ENCODE assay signal across 9 mouse cellular contexts in genomic region chr9:107607653-107608245, GRCm38 (mm10). TPM values are rescaled to one million over a fixed set of nuclear protein-coding genes. Genes with fewer than 3 reads are reported as not detected.
DNase-seq lines count a peak whose midpoint lies in the region; ATAC-seq lines count a peak whose summit lies in the region.
"Had no signal": no experiment of that assay in that cellular context is flagged by ENCODE, and none has a peak within 500 bp of the region (broad histone marks: within the 10 kb centered on the region; RNA-seq: fewer than 3 reads in every experiment).

No protein-coding gene starts in this region.

- 0 out of 2 replicates have a peak overlapping the region, but pooled peaks have one; percentile 31 for H3K27ac ChIP-seq in hindbrain, embryonic 12.5 days
- H3K27ac ChIP-seq in hindbrain, embryonic 11.5 days (ENCODE audit: low read depth, low read length) = no peak overlapping the region
- peak overlapping the region; percentile 80 for H3K27ac ChIP-seq in embryonic facial prominence, embryonic 10.5 days (replicated peaks)
- peak overlapping the region; percentile 48; the same call in 1 of the 2 replicates for H3K27ac ChIP-seq in embryonic facial prominence, embryonic 15.5 days (replicated peaks)
- 0 out of 2 replicates have a peak overlapping the region, but pooled peaks have one; percentile 31 for H3K27ac ChIP-seq in limb, embryonic 11.5 days (replicated peaks; ENCODE audit: low read depth, low read length)
- H3K27ac ChIP-seq: macrophage had no signal

- peaks cover 3% of the 10 kb centered on the region; the same call in 1 of the 2 replicates for H3K27me3 ChIP-seq in hindbrain, embryonic 12.5 days
- no peaks in the 10 kb centered on the region for H3K27me3 ChIP-seq in hindbrain, embryonic 11.5 days (ENCODE audit: control insufficient read depth, insufficient read depth, low read length)
- peaks cover 21% of the 10 kb centered on the region for H3K27me3 ChIP-seq in embryonic facial prominence, embryonic 10.5 days (replicated peaks; ENCODE audit: low read depth, poor library complexity, severe bottlenecking)
- H3K27me3 ChIP-seq in embryonic facial prominence, embryonic 15.5 days = no peaks in the 10 kb centered on the region
- no peaks in the 10 kb centered on the region for H3K27me3 ChIP-seq in limb, embryonic 11.5 days (ENCODE audit: control insufficient read depth, insufficient read depth, low read length)

- 55% methylated on average over 9 of the region's 9 CpGs for WGBS in hindbrain, embryonic 12.5 days
- WGBS in hindbrain, embryonic 11.5 days = 61% methylated on average over 9 of the region's 9 CpGs
- 57% methylated on average over 9 of the region's 9 CpGs for WGBS in embryonic facial prominence, embryonic 10.5 days
- 50% methylated on average over 9 of the region's 9 CpGs for WGBS in embryonic facial prominence, embryonic 15.5 days
- 50% methylated on average over 9 of the region's 9 CpGs for WGBS in limb, embryonic 11.5 days

- no peak for ATAC-seq in hindbrain, embryonic 12.5 days (ENCODE audit: low FRiP score)
- ATAC-seq in hindbrain, embryonic 11.5 days (ENCODE audit: low FRiP score) = no peak
- ATAC-seq in embryonic facial prominence, embryonic 15.5 days (ENCODE audit: insufficient number of reproducible peaks, low FRiP score, low TSS enrichment, low read depth) = no peak
- ATAC-seq in limb, embryonic 11.5 days (ENCODE audit: insufficient number of reproducible peaks, low FRiP score, low TSS enrichment, low read depth) = no peak
- ATAC-seq in megakaryocyte, adult 5-6 weeks (ENCODE audit: poor library complexity, severe bottlenecking) = no peak

- DNase-seq in hindbrain, embryonic 11.5 days (ENCODE audit: low spot score) = no peak
- no peak for DNase-seq in embryonic facial prominence, embryonic 10.5 days (ENCODE audit: low spot score)
- no peak for DNase-seq in limb, embryonic 11.5 days (ENCODE audit: low spot score)
- DNase-seq in spleen, postnatal 36 days (ENCODE audit: low spot score in 2 of 2) = no peak
- DNase-seq: thymus, postnatal 4 days had no signal

- no peak overlapping the region for H3K4me2 ChIP-seq in hindbrain, embryonic 12.5 days (replicated peaks)
- H3K4me2 ChIP-seq in hindbrain, embryonic 11.5 days (replicated peaks; ENCODE audit: low read depth, low read length) = no peak overlapping the region
- H3K4me2 ChIP-seq in embryonic facial prominence, embryonic 15.5 days (replicated peaks) = peak overlapping the region; percentile 35
- H3K4me2 ChIP-seq in limb, embryonic 11.5 days (ENCODE audit: low read depth, severe bottlenecking) = 0 out of 2 replicates have a peak overlapping the region, but pooled peaks have one; percentile 1

- H3K4me1 ChIP-seq in hindbrain, embryonic 12.5 days = peaks cover 69% of the 10 kb centered on the region
- H3K4me1 ChIP-seq in hindbrain, embryonic 11.5 days (replicated peaks; ENCODE audit: control insufficient read depth, insufficient read depth, low read length) = peaks cover 29% of the 10 kb centered on the region
- H3K4me1 ChIP-seq in embryonic facial prominence, embryonic 10.5 days = peaks cover 94% of the 10 kb centered on the region
- H3K4me1 ChIP-seq in embryonic facial prominence, embryonic 15.5 days = peaks cover 85% of the 10 kb centered on the region
- H3K4me1 ChIP-seq in limb, embryonic 11.5 days (ENCODE audit: control insufficient read depth, insufficient read depth, low read length) = peaks cover 74% of the 10 kb centered on the region

- no peaks in the 10 kb centered on the region for H3K9me3 ChIP-seq in hindbrain, embryonic 12.5 days (replicated peaks)
- H3K9me3 ChIP-seq in hindbrain, embryonic 11.5 days (ENCODE audit: control insufficient read depth, low read length) = no peaks in the 10 kb centered on the region
- H3K9me3 ChIP-seq in embryonic facial prominence, embryonic 10.5 days = no peaks in the 10 kb centered on the region
- no peaks in the 10 kb centered on the region for H3K9me3 ChIP-seq in embryonic facial prominence, embryonic 15.5 days (replicated peaks)
- H3K9me3 ChIP-seq in limb, embryonic 11.5 days (ENCODE audit: control insufficient read depth, low read length) = no peaks in the 10 kb centered on the region

- H3K9ac ChIP-seq in hindbrain, embryonic 12.5 days = no peak overlapping the region
- H3K9ac ChIP-seq in hindbrain, embryonic 11.5 days (ENCODE audit: low read depth, low read length) = no peak overlapping the region
- H3K9ac ChIP-seq in embryonic facial prominence, embryonic 15.5 days = 0 out of 2 replicates have a peak overlapping the region, but pooled peaks have one; percentile 4
- H3K9ac ChIP-seq in limb, embryonic 11.5 days (ENCODE audit: low read length) = no peak overlapping the region

- no peak overlapping the region for H3K4me3 ChIP-seq in hindbrain, embryonic 12.5 days
- no peak overlapping the region for H3K4me3 ChIP-seq in hindbrain, embryonic 11.5 days (ENCODE audit: low read depth, low read length)
- H3K4me3 ChIP-seq in embryonic facial prominence, embryonic 10.5 days = no peak overlapping the region
- no peak overlapping the region for H3K4me3 ChIP-seq in embryonic facial prominence, embryonic 15.5 days (replicated peaks)
- H3K4me3 ChIP-seq in limb, embryonic 11.5 days (ENCODE audit: low read depth, low read length) = no peak overlapping the region

- H3K36me3 ChIP-seq in hindbrain, embryonic 12.5 days = no peaks in the 10 kb centered on the region
- no peaks in the 10 kb centered on the region for H3K36me3 ChIP-seq in hindbrain, embryonic 11.5 days (ENCODE audit: control insufficient read depth, insufficient read depth, low read length)
- no peaks in the 10 kb centered on the region for H3K36me3 ChIP-seq in embryonic facial prominence, embryonic 10.5 days (replicated peaks)
- H3K36me3 ChIP-seq in embryonic facial prominence, embryonic 15.5 days = no peaks in the 10 kb centered on the region
- no peaks in the 10 kb centered on the region for H3K36me3 ChIP-seq in limb, embryonic 11.5 days (ENCODE audit: control insufficient read depth, insufficient read depth, low read length)

RNA-seq across cellular contexts. Expression of gene Sema3b, which starts 1.3 kb away (rescaled TPM):
- polyA plus RNA-seq in hindbrain, embryonic 12.5 days (2016; fragmentation: Nextera tagmentation; extraction: Ambion mirVana) = 5.1 TPM in 2 replicates
- 1.4 and 1.6 TPM in 2 replicates for polyA plus RNA-seq in hindbrain, embryonic 11.5 days (2014; fragmentation: Nextera tagmentation; extraction: Ambion mirVana)
- polyA plus RNA-seq in embryonic facial prominence, embryonic 10.5 days (2016; fragmentation: Nextera tagmentation; extraction: Ambion mirVana) = 2.7 TPM in 2 replicates
- 21.2 and 22.7 TPM in 2 replicates for polyA plus RNA-seq in embryonic facial prominence, embryonic 15.5 days (2015; fragmentation: Nextera tagmentation; extraction: Ambion mirVana)
- polyA plus RNA-seq in limb, embryonic 11.5 days (2014; fragmentation: Nextera tagmentation; extraction: Ambion mirVana) = 3.4 and 3.7 TPM in 2 replicates
- total RNA-seq in megakaryocyte, adult 5-6 weeks (2015) = not detected in 2 replicates
- 0.08 TPM in 1 of 2 replicates, not detected in the other for total RNA-seq in megakaryocyte, adult 5-6 weeks (2017)
- polyA plus RNA-seq: macrophage had no signal

RNA-seq across cellular contexts. Expression of gene Ifrd2, which starts 20.3 kb away (rescaled TPM):
- polyA plus RNA-seq in hindbrain, embryonic 12.5 days (2016; fragmentation: Nextera tagmentation; extraction: Ambion mirVana) = 19.5 and 21.9 TPM in 2 replicates
- polyA plus RNA-seq in hindbrain, embryonic 11.5 days (2014; fragmentation: Nextera tagmentation; extraction: Ambion mirVana) = 26.9 and 27.7 TPM in 2 replicates
- 59.7 and 72.1 TPM in 2 replicates for polyA plus RNA-seq in embryonic facial prominence, embryonic 10.5 days (2016; fragmentation: Nextera tagmentation; extraction: Ambion mirVana)
- polyA plus RNA-seq in embryonic facial prominence, embryonic 15.5 days (2015; fragmentation: Nextera tagmentation; extraction: Ambion mirVana) = 46.8 and 47.1 TPM in 2 replicates
- 47.6 and 49.0 TPM in 2 replicates for polyA plus RNA-seq in limb, embryonic 11.5 days (2014; fragmentation: Nextera tagmentation; extraction: Ambion mirVana)
- total RNA-seq in megakaryocyte, adult 5-6 weeks (2015) = 6.8 and 11.1 TPM in 2 replicates
- total RNA-seq in megakaryocyte, adult 5-6 weeks (2017) = 8.7 and 9.9 TPM in 2 replicates

RNA-seq across cellular contexts. Expression of gene Hyal3, which starts 27.1 kb away (rescaled TPM):
- 1.2 and 1.4 TPM in 2 replicates for polyA plus RNA-seq in hindbrain, embryonic 12.5 days (2016; fragmentation: Nextera tagmentation; extraction: Ambion mirVana)
- polyA plus RNA-seq in hindbrain, embryonic 11.5 days (2014; fragmentation: Nextera tagmentation; extraction: Ambion mirVana) = 0.18 and 0.39 TPM in 2 replicates
- 0.48 and 0.96 TPM in 2 replicates for polyA plus RNA-seq in embryonic facial prominence, embryonic 10.5 days (2016; fragmentation: Nextera tagmentation; extraction: Ambion mirVana)
- polyA plus RNA-seq in embryonic facial prominence, embryonic 15.5 days (2015; fragmentation: Nextera tagmentation; extraction: Ambion mirVana) = 2.0 TPM in 2 replicates
- polyA plus RNA-seq in limb, embryonic 11.5 days (2014; fragmentation: Nextera tagmentation; extraction: Ambion mirVana) = 0.54 and 0.57 TPM in 2 replicates
- total RNA-seq in megakaryocyte, adult 5-6 weeks (2015) = 1.5 and 1.9 TPM in 2 replicates
- 0.18 and 0.57 TPM in 2 replicates for total RNA-seq in megakaryocyte, adult 5-6 weeks (2017)

RNA-seq across cellular contexts. Expression of gene Gnai2, which starts 27.4 kb away (rescaled TPM):
- polyA plus RNA-seq in hindbrain, embryonic 12.5 days (2016; fragmentation: Nextera tagmentation; extraction: Ambion mirVana) = 516 and 531 TPM in 2 replicates
- polyA plus RNA-seq in hindbrain, embryonic 11.5 days (2014; fragmentation: Nextera tagmentation; extraction: Ambion mirVana) = 529 and 534 TPM in 2 replicates
- polyA plus RNA-seq in embryonic facial prominence, embryonic 10.5 days (2016; fragmentation: Nextera tagmentation; extraction: Ambion mirVana) = 334 and 363 TPM in 2 replicates
- 458 and 459 TPM in 2 replicates for polyA plus RNA-seq in embryonic facial prominence, embryonic 15.5 days (2015; fragmentation: Nextera tagmentation; extraction: Ambion mirVana)
- polyA plus RNA-seq in limb, embryonic 11.5 days (2014; fragmentation: Nextera tagmentation; extraction: Ambion mirVana) = 336 and 358 TPM in 2 replicates
- 749 and 768 TPM in 2 replicates for total RNA-seq in megakaryocyte, adult 5-6 weeks (2015)
- 859 and 871 TPM in 2 replicates for total RNA-seq in megakaryocyte, adult 5-6 weeks (2017)

RNA-seq across cellular contexts. Expression of gene Naa80, which starts 29.1 kb away (rescaled TPM):
- polyA plus RNA-seq in hindbrain, embryonic 12.5 days (2016; fragmentation: Nextera tagmentation; extraction: Ambion mirVana) = 13.5 and 15.0 TPM in 2 replicates
- 10.5 and 11.3 TPM in 2 replicates for polyA plus RNA-seq in hindbrain, embryonic 11.5 days (2014; fragmentation: Nextera tagmentation; extraction: Ambion mirVana)
- 18.9 and 20.3 TPM in 2 replicates for polyA plus RNA-seq in embryonic facial prominence, embryonic 10.5 days (2016; fragmentation: Nextera tagmentation; extraction: Ambion mirVana)
- polyA plus RNA-seq in embryonic facial prominence, embryonic 15.5 days (2015; fragmentation: Nextera tagmentation; extraction: Ambion mirVana) = 21.5 and 22.8 TPM in 2 replicates
- 14.3 and 16.7 TPM in 2 replicates for polyA plus RNA-seq in limb, embryonic 11.5 days (2014; fragmentation: Nextera tagmentation; extraction: Ambion mirVana)
- 7.2 and 15.3 TPM in 2 replicates for total RNA-seq in megakaryocyte, adult 5-6 weeks (2015)
- 6.9 and 10.1 TPM in 2 replicates for total RNA-seq in megakaryocyte, adult 5-6 weeks (2017)

Comparison
In these comparisons a context has a peak if more than half of its experiments do, and no peak if none do; other contexts are left out.
1. H3K4me2 ChIP-seq: peak in embryonic facial prominence, embryonic 15.5 days (single experiment) and limb, embryonic 11.5 days (single experiment); none in hindbrain, embryonic 12.5 days (single experiment) and hindbrain, embryonic 11.5 days (single experiment).